Mouse (Mus musculus) cerebellum, adult 8-10 months (tissue): ENCODE data around the gene Fancc.

ENCODE experiments used
- DNase-seq: peaks from one replicate; pipeline ENCODE4 v3.0.0; 2022

Fancc gene

DNA sequence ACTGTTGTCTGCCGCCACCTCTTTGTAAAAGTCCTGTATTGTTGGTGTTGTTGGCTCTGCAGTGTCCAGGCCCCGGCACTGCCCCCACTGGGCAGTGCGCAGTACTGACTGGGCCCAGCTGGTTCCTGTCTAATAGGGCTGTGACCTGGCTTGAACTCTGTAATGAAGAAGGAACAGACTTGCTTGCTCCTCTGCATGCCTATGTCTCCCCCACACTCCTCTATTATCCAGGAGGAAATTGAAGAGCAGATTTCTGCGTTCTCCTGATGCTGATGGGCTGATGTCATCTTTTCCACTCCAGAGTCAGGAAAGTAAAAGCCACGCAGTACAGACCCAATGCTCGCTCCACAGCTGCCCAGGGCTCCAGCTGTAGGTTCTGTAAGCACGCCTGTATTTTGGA, 240.3 kb downstream of the Fancc start:
- no peak for DNase-seq

DNA sequence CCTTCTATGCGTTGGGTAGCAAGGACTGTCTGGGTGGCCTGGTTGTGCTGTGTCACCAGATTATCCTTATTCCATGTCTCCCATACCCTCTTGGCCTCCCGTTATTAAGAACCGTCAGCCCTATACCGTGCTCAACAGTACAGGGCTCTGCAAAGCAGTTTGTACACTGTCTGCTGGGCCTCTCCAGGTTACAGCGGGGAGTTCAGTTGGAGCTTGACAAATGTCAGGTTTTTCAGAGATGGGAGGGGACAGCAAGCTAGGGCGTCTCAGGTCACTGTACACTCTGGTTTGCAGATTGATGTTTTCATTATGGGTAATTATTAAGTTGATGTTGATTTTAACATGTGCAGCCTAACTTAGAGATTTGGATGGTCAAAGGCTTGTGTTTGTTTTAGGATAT, 240.9 kb downstream of the Fancc start:
- DNase-seq: no peak

DNA sequence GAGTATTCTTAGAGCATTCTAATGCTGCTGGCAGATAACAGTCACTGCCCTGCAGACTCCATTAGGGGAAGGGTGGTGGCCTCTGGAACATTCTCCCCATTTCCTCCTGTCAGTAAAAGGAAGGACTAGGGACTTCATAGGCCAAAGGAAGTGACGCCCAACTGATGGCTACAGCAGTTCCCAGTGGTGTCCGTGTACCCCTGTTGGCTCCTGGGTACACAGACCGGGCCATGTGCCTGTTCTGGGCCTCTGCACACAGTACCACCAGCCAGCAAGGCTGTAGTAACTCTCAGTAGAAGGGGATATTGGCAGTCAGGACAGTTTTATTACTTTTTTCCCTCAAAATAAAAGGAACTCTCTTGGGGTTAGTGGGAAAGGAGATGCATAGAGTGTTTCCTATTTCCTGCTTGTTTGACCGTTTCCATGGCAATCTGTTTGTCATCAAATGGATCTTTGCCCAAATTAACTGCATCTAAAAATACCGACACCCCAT, 241.5 kb downstream of the Fancc start:
- no peak for DNase-seq

DNA sequence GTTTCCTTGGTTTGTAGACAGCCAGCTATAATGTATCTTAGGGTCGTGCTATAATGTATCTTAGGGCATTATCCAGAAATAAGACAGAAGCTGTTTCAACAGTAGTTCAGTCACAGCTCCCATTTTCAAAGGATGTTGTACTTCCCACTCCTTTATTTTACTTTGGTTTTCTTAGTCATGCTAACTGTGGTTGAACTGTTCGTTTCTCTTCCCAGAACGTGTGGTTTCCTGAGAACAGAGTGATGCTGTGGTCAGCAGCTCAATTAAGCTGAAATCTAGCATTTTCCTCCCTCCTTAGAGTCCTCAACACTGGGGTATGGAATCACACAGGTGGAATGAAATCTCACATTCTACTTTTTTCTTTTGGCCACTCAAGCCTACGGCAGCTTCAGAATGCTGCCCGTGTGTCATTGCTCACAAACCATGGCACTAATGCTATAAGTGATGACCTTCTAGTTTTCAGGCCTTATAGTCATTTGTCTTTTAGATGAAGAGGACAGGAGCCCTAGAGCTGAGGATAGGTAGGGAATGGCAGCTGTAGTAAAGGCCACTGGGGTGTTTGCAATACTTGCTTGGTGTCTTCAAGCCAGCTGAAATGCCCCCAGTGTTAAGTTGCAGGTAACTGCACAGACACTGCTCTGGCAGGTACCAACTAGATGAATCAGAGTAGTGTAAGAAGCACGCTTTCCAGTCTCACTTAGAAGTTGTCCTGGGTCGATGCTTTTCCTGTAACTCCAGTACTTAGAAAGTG, 243.0 kb downstream of the Fancc start:
- DNase-seq: no peak

DNA sequence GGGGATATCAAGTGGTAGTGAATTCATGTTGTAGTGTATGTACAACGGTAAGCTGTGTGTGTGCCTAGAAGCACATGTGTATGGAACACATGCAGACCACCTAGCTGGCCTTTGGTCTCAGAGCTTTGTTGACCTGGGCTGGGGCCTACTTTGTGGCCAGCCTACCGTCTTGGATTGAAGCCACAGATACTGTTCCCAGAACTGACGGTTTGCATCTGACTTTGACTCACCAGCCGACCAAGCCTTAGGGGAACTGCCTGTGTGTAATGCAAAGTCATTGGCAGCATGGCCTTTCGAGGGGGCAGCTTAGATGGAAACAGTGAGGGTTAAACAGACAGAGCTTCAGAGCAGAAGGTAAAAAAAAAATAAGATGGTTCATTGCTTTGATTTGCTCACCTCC, 243.9 kb downstream of the Fancc start:
- DNase-seq: no peak

- no peak for DNase-seq
Measured at GRCm38 (mm10) chr13:63252295-63253010, 244.6 kb downstream of the Fancc start.

- DNase-seq: peak; percentile 5
Measured at GRCm38 (mm10) chr13:63251118-63251889, 245.8 kb downstream of the Fancc start.

- DNase-seq: no peak
Measured at GRCm38 (mm10) chr13:63250441-63250980, 246.6 kb downstream of the Fancc start.

DNA sequence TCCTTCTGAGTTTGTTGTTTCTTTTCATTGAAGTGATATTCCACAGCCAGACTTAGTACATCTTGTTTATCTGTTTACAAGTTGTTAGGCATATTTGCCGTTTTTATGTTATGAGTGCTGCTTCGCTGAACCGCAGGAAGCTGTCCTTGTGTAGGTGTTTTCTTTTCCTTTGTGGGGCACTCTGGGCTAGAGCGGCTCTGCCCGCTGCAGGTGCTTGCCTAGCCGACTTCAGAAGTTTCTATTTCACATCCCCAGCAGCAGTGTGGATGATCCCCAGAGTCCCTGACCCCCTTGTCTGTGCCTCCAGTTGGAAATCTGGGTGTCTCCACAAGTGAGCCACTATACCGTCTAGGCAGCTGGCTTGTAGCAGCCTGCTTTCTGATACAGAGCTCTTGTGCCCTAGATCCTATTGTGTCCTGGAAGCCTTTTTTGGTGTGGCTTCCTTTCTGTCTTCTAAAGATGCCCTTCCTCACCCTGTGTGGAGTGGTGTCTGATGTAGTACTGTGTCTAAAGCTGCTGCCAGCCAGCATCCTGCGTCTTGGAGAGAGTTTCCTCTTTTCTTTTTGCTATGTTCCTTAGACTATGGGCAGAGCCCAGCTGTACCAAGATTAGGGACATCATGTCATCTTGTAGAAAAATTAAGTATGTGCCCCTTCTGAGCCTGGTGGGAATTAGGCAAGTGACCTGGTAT, 247.2 kb downstream of the Fancc start:
- DNase-seq: no peak

GRCm38 (mm10) chr13:63249171-63249570, 247.9 kb downstream of the Fancc start:
- no peak for DNase-seq

DNA sequence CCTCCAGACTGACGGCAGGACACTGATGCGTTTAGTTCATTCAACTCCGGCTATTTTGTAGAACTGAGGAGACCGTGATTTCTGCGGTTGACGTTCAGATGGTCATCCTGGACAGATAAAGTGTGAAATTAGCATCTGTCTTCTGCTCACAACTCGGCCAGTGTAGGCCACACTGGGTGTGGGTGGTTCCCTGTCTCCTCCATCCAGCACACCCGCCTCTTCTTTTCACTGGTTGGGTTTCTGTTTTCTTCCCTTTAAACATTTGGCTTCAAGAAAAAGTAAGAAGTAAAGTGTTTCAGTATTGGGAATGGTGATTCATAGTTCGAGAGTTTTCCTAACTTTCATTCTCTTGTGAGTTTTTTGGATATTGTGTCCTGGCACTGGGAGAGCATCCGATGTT, 248.8 kb downstream of the Fancc start:
- no peak for DNase-seq

- no peak for DNase-seq
Measured at GRCm38 (mm10) chr13:63247631-63248030, 249.4 kb downstream of the Fancc start.

GRCm38 (mm10) chr13:63247041-63247440, 250.0 kb downstream of the Fancc start:
- DNase-seq: no peak

DNA sequence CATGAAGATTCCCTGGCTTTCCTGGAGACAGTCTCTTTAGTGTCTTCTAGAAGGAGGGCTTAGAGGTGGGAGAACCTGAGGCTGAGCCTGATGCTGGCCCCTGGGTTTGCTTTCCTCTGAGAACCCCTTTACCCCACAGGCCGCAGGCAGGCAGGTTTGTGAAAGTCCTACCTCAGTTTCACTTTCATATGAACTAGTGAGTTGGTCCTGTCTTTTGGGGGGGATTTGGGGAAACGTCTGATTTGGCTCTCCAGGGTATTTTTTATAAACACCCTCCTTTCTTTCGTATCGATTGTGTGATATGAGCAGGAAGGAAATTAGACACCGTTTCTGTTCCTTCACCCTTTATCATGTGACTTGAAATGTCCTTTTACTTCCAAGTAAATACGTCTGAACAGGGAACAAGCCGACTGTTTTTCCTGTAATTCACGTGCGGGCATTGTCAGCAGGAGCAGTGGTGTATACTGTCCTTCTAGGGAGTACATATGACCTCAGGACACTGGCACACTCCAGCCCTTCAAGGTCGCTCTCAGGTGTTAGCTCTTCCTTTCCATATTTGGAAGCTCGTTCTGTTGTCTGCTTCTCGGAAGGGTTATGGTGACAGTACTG, 250.6 kb downstream of the Fancc start:
- no peak for DNase-seq

DNA sequence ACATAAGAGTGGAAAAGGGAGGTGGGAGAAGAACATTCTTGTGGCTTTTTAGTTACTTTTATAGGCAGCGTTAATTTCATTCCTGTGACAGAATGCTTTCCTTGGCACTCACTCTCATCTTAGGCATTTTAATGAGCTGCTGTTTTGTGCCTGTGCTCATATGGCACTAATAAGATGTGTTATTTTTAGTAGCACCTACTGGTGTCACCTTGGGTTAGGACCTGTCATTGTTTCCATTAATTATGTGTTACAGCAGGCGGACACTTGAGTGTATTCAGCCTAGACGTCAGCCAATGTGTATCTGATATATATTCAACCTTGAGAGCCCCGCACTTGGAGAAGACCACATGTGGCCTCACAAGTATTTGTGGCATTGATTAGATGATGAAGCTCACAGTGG, 251.3 kb downstream of the Fancc start:
- DNase-seq: no peak

- DNase-seq: no peak
Measured at GRCm38 (mm10) chr13:63245218-63245617, 251.9 kb downstream of the Fancc start.

GRCm38 (mm10) chr13:63244425-63244824, 252.7 kb downstream of the Fancc start:
- DNase-seq: no peak

DNA sequence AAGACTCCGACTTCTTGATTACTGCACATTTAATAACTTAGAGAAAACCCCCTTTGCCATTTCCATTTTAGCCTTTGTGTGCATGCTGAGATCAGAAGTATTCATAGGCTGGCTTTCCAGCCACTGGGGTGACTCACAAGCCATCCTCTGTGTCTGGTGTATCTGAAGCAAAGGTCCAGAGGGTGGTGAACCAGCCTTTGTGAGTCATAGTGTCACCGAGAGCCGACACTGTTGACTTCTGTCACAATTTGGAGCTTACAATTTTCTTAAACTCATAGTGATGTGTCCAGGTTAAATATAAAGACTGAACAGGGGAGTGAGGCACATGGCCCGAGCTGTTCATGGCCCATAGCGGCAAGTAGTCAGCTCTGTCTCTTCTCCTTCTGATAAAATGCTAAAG, 253.5 kb downstream of the Fancc start:
- DNase-seq: no peak

GRCm38 (mm10) chr13:63242401-63243192, 254.5 kb downstream of the Fancc start:
- DNase-seq: no peak

GRCm38 (mm10) chr13:63241665-63242064, 255.4 kb downstream of the Fancc start:
- no peak for DNase-seq

DNA sequence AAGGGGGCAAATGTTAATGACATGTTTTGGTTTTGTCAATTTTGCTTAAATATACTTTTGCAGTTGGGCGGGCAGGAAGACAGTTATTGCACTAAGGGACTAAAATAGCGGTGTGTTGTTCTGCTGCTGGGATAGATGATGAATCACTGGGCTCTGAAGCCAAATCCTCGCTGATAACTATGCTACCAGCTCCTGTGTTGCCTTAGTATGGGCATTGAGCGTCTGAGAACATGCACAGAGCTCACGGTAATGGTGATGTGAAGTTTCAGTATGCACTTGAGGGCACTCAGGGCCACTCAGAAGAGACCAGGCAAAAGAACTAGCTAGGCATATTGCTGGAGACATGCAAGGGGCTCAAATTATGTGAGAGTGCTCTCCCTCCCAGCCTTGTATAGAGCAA, 256.2 kb downstream of the Fancc start:
- DNase-seq: no peak
